Mouse (Mus musculus) T-helper 17 cell (primary cell): ENCODE measurements around the gene Fam155a.

Experiments used
- in situ Hi-C, 2 experiments: fragments of 300-600 bp; cut with MboI, MseI; formaldehyde crosslinking; loops; 1 replicate in 1 of 2; 2 replicates in 1 of 2; pipeline ENCODE4 v1.15.1; 2025; ENCODE audit warnings: high pct_unique_total_duplicates in 2 of 2

The Fam155a gene

DNA sequence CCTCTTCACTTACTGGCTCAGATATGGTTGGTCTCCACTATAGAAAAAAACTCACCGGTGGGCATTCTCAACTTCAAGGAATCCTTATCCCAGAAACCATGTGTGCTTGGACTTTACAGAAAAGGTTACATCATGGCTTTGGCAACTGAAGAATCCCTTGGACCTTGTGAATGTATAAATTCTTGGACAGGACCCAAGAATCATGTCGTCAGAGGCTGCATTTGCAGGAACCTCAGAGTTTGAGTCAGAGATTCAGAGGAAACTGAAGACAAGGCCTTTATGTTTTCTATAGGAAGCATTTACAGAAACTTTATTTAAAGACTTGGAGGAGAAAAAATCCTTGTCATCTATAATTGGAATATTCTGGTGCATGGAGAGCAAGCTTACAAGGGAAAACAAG is 475.9 kb downstream of the Fam155a start:
- in situ Hi-C loops = no loop called here

DNA sequence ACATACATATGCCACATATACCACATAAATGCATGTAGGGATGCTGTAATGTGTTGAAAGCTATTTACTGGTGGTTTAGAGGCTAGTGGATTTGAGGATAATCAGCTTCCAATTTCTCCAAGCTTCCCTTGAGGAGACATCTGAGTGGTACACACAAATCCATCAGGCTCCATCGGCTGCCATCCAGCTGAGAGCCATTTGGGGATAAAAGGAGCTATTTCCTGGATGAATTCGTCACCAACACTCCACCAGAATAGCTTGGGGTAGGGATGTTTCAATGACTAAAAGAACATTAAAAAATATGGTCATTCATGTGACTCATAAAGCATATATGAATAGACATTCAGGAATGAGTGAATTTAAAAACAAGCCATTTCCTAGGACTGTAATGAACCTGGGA is 478.4 kb downstream of the Fam155a start:
- in situ Hi-C loops = no loop called here

DNA sequence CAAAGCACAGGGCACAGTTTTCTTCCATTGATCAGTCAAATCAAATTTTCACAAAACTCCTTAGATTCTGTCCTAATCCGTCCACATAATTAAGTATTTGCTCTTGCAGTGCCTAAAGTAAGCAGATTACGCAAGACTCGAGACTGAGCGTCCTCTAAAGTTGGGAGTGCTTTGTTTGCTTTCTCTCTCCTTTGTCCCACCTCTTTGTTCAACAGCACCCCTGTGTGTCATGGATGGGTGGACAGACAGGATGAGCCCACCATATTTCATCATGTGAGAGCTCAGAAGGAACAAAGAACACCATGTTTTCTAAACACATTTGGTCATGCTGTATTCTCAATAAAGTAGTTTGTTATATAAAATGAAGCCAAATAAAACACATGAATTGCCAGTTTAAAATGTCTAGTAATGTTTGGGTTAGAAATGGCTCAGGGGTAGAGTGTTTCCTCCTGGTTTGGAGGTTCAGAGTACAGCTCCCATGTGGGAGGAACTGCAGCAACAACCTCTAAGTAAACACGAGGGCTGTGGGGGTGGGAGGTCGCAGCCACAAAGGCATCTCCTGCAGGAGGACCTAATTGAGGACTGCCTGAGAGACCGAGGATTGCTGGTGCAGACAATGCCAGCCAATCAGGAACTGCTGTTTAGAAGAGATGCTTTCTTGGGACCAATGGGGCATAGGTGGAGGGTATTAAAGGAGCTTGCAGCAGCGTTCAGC is 482.8 kb downstream of the Fam155a start:
- in situ Hi-C loops = no loop called here

DNA sequence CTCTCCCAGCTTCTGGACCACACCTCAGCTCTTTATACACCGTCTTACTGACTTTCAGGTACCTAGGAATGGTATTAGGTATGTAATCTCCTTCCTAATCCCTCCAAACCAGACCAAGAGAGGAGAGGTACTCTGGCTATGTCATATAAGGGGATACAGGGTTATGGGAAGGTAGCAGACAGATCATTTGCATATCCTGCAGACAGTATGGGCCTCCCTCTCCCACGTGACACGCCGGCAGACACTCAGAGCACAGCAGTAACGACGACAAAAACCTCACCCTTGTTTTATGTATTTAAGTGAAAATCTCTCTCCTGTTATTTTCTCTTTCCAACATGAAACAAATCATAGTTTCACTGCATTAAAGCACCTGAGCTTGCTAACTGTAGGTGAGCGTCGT is 496.8 kb downstream of the Fam155a start:
- in situ Hi-C loops = no loop called here

DNA sequence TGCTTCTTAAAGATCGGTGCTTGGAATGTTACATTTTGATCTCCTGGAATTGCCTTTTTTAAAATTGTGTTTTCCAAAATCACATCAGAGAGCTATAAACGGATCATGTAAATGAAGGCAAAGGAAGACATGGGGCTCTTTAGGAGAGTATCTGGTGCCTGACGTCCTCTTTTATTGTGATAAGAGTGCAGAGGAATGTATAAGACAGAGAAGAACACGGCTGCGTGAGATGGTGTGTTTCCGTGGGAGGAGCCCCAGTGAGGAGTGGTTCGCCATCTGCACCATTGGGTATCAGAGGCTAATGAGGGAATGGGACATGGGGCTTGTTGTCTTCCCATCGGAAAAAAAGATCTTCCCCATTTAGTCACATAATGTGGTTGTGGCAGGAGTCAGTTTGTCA is 506.6 kb downstream of the Fam155a start:
- in situ Hi-C loops = loop anchor here in 1 of 2 experiments (10.0 kb wide), 1 partner anchor 1240 kb away; no protein-coding TSS in a partner anchor

DNA sequence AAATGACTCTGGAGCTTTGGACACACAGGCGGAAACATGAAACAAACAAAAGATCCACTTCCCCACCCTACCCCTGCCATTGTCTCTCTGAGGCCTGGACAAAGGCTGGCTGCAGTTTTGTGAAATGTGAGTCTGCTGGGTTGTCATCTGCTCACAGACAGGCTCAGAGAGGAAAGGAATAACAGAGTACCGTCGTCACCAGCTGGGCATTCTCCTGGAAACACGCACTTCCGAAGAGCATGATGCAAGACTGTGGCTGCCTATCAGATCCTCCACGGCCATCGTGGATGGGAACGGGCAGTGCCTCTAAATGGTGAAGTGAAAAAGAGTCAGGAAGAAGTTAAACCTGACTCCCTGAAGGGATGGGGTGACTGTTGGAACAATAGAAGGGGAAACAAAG is 509.4 kb downstream of the Fam155a start:
- in situ Hi-C loops = loop anchor here in 1 of 2 experiments (10.0 kb wide), 1 partner anchor 1243 kb away; no protein-coding TSS in a partner anchor

DNA sequence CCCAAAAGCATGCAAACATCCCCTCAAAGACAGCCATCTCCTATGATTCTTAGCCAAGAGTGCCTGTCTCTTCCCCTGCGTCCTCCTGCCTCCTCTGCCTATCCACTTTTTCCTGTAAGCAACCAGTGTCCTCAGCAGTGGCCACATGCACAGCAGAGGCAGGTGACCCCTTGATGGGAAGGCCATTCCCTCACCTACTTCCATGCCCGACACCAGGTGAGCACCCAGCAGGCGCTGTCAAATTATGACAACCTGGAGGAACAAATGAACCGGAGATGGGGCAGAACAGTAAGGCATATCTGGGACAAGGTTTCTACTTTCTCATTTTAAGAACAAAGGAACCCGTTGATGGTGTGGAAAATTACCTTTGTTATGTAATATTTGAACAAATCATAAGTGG is 515.6 kb downstream of the Fam155a start:
- in situ Hi-C loops = no loop called here

DNA sequence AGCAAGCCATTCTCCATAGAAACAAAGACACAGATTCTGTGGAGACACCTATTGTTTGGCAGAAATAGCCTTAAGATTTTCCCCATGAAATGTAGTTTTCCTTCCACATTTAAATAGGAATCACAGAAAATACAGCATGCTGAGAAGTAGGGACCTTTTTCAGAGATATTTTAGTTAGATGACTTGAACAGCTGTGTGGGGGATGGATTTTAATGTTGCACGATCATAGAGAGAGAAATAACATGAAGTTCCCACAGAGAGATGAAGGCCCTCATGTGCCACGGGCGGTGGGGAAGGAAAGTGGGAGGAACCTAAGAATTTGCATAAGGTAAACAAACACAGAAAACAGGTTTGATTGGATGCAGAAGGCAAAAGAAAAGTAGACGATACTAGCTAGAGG is 518.0 kb downstream of the Fam155a start:
- in situ Hi-C loops = no loop called here

DNA sequence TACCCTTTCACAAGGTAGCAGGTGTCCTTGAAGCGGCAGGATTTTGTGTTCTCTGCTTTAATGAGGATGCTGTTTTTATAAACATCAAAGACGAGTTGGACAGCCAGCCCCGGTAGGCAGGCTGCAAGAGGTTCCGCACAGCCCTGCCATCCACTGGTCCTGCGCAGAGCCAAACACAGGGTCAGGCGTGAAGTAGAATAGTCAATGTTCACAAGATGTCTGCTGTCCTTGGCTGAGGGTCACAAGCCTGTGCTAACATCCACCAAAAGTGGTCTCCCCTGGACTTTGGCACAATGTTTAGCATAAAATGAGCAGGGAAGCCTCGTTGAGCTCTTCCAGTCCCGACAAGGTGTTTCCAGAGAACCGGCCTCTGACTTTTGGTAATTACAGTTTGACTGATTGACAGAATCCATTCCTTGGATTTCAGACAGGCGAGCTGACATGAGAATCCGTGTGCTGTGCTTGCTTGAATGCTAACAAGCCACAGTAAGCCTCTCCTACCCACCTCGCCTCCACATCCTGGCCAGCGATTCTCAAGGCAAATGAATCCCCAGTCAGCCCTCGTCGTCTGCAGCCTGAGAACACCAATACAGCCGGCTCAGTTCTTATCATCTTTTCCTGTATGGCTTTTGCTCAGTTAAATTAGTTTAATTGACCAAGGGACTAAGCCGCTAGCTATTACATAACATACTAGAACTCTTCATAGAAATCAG is 522.7 kb downstream of the Fam155a start:
- in situ Hi-C loops = loop anchor here (25.0 kb wide), 1 partner anchor 689 kb away; no protein-coding TSS in a partner anchor

DNA sequence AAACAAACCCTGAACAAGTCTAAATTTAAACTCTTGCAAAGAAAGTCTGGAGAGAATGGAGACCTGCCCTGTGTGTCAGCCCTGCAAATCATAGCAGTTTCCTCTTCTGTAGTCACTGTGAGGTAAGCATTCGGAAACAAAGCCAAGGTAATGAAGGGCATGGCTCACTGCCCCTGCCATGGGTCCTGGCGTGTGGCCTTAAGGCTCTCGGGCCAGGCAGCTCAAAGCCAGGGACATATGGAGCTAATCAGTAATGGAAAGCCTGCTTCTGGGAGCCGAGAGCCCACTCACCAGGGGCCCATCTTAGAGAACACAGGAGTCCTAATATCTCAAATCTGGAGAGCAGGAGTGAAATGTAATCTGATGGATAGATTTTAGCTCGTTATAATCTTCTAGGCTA is 525.0 kb downstream of the Fam155a start:
- in situ Hi-C loops = loop anchor here (25.0 kb wide), 1 partner anchor 691 kb away; no protein-coding TSS in a partner anchor

DNA sequence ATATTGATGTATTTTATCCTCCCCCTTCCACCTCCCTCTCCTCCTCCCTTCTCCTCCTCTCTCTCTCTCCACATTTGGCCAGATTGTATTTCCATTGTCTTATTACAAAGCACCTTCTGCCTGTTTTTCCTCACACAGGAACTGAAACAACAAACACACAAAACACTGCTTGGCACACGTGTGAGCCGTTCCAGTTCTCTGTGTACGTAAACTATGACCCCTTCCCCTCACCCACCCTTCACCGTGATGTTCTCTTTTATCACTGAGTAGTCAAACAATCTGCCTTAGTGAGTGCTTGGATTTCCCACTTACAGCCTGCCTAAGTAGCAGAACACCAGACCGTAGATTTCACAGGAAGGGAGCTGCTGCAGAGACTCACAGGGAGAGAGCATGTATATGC is 530.0 kb downstream of the Fam155a start:
- in situ Hi-C loops = loop anchor here (25.0 kb wide), 1 partner anchor 696 kb away; no protein-coding TSS in a partner anchor

DNA sequence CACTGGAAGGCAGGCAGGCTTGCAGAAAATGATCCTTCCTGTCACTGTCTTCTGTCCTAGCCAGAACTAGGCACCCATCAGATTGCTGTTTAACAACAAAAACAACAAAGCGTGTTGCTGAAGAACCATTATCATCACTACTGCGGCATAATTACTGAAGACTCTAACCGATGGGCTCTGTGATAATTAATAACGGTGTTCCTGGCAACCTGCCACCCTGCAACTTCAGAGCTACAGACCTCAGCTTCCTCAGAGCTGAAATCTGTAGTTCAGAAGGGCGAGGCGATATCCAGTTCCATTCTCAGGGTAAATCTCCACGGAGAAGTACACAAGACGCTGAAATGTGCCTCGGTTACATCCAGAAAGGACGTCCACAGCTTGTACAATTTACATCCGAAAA is 531.2 kb downstream of the Fam155a start:
- in situ Hi-C loops = loop anchor here (25.0 kb wide), 1 partner anchor 698 kb away; no protein-coding TSS in a partner anchor

DNA sequence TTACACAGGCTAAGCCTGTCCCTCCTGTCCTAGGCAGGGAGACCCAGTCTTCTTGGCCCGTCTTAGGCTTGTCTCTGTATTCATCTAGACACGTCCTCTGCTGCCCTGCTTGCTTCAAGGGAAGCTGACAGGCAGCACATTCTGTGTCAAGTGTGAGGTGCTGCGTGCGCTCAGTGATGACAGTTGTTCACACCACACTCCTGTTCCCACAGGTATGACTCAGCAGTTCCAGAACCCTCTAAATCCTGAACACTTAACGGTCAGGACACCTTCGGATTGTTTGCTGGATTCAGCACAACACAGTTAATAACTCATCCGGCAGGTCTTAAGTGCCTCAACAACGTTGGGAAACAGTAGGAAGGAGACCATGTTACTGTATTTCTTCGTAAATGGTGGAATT is 532.0 kb downstream of the Fam155a start:
- in situ Hi-C loops = loop anchor here (25.0 kb wide), 1 partner anchor 698 kb away; no protein-coding TSS in a partner anchor

DNA sequence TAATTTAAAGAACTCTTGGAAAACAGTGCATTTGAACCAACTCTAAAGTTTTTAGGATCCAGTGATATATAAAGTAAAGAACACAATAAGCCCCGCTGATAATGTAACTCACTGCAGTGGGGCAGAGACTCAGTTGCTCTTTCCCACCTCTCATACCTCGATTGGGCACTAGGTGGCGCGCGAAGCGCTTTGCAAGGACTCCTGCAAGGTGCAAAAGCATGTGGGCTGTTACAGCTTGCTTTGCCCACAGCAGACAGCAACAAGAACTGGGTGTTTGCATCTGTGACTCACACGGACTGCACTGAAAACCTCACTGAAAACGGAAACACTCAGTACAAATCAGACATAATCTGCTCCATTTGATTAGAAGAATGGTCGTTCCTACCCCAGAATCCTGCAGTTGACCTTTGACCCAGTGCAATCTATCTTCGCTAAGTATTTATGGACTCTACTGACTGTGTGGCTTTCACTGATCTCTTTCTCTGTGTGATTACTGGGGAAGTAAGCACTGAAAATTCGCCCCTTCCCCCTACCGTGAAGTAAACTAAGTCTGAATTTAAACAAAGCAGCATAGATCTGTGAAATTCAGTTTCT is 537.5 kb downstream of the Fam155a start:
- in situ Hi-C loops = loop anchor here (5.0 to 25.0 kb wide), 2 partner anchors 349 to 704 kb away; no protein-coding TSS in a partner anchor

DNA sequence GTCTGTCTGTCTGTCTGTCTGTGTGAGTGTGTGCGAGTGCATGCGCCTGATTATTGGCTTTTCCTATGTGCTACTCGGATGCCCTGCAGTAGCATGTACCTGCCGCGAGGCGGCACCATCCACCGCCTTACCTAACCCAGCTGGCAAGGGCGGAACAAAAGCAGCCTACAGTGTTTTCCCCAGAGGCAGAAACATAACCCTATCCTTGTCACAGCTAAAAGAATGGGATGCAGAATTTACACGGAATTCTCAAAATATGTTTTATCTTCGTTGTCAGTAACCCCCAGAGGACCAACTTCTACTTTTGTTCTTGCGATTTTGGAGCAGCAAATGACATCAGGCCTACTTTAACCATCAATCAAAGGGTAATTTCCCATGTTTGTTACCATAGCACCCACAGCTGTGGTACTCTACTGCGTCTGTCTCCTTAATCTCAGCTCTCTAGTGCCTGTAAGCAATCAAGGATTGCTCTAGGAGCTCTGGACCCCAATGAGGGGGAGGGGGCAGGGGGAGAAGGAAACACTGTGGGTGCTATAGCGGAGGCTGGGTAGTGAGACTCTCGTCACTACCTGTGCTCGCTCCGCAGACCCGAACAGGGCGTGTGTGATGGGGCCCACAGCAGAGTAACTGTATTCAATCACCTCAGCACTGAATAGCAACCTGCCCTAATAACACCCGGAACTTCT is 543.0 kb downstream of the Fam155a start:
- in situ Hi-C loops = loop anchor here (5.0 to 25.0 kb wide), 2 partner anchors 224 to 709 kb away; no protein-coding TSS in a partner anchor

DNA sequence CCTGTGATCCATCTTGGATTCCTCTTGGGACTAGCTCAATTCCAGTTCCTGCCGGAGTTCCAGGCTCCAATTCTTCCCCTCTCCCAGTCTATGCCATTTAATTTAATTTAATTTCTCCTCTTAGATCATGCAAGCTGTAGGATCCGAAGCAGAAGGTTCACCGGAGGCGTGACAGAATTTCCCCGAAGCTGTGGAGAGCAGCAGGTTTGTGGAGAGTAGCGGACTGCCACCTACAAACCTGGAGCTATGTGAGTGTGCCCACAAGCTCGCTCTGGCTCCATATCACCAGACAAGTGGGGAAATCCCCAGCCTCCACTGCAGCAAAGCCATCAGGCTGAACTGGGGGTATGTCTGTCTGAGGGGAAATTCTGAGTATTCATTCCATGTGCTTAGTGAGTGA is 544.2 kb downstream of the Fam155a start:
- in situ Hi-C loops = loop anchor here (5.0 to 25.0 kb wide), 2 partner anchors 226 to 711 kb away; no protein-coding TSS in a partner anchor

DNA sequence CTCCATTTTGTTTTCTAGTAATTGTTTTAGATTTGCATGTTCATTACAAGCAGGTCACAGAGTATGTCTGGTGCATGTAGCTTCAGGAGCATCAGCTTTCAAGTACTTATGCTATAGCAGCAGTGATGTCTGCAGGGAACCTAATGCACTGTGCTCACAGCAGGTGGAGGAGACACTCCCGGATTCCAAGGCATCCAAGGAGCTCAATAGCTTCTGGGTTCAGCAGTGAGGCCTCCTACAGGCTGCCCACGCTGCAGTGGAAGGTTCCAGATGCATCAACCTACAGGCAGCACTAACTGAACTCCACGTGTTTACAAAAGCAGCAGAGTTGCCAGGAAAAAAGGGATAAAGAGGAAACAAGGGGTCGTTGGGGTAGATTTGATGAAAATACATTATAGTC is 559.2 kb downstream of the Fam155a start:
- in situ Hi-C loops = no loop called here

DNA sequence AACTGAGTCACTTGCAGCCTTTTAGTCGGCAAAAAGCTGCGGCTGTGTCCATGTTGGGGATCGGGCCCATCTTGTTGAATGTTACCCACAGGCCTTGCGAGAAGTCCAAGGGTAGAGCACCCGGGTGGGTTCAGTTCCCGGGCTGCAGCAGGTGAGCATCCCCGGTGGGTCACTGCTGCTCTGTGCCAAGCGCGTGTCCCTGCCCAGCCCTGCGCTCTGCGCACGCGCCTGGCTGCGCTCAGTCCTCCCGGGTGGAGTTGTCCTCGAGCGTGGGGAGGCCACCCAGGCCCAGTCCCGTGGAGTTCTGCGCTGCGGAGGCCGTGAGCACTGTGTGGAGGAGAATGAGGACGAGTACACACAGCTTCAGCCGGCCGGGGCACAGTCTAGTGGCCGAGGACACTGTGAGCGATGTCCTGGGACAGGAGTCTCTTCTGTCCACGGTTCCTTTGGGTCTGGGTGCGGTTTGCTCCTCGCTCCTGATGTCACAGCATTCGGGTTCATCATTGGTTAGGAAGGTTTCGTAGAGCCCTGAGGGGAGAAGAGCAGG is 563.4 kb downstream of the Fam155a start:
- in situ Hi-C loops = no loop called here

DNA sequence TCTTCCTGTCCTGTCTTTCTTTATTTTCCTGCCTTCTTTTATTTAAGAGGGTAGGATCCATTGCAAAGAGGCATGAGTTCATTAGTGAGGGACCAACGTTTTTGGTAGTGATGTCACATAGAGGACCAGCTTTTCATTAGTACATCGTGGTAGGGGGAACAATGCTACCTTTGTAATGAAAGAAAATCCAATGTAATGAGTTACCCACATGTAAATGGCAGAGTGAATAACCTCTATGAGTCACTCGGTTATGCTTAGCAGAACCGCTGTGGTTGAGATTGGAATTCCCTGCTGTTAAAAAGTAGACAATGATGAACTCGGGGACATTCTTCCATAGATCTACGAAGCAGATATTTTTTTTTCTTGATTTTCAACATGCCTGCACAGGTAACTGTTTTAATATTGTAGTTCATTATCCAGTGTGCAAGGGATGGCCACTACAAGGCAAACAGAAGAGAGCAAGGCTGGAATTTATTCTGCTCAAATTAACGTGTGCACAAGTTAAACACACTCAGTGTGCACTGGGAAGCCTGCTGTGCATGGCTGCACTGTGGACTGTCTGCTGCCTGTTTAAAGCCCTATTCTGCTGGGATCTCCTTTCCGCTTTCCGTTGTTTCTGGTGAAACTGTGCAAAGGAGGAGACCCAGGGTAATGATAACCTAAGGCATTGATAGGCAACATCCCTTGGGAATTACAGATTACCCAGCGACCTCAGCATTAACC is 566.5 kb downstream of the Fam155a start:
- in situ Hi-C loops = no loop called here

DNA sequence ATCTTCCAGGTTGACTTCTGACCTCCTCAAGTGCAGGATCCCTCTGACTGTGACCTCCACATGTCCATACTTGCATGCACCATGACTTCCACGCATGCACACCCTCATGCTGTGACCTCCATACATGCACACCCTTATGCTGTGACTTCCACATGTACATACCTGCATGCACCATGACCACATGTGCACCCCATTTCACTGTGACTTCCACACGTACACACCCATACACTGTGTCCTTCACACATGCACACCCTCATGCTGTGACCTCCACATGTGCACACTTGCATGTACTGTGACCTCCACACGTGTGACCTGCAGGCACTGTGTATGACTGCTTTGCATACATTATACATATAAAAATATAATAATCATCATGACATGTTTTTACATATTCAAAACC is 570.9 kb downstream of the Fam155a start:
- in situ Hi-C loops = no loop called here

DNA sequence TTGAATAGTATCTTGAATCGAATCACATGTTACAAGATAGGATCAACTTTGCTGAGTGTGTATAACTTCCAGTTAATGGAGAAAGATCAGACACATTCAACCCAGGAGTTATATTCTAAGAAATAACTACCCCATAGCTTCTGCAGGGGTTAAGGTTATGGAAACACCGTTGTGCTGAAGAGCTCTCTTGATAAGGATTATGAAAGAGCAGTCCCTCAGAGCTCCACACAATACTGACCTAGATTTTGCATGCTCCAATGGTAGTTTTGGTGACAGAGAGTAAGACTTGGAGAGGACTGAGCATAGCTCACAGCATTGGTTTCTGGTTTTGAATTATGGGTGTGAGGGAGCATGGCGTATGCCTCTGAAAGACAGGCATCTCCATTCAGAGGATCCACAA is 579.3 kb downstream of the Fam155a start:
- in situ Hi-C loops = no loop called here
